In the genomic region with DNA sequence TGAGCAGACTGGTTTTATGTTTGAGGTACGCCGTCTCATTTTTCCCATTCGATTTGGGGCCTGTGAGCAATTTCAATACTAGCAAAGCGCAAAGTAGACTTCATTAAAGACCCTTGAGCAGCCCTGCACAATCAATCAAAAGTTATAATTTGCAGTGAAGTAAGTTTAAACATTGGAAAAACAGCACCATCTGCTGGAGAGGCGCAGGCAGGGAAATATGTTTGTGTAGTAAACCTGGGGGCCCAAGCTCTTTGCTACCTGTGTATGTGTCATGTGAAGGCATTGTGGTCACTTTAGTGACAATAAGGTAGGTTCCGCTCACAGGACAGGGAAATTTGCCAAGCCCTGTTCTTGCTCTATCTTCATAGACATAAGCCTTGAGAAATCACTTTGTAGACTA, we compare ENCODE assay signal across 10 mouse cellular contexts.
A peak's percentile ranks its signal among the peaks of the same experiment; 100 is the strongest.
DNase-seq lines count a peak whose midpoint lies in the region; ATAC-seq and TF ChIP-seq lines count a peak whose summit lies in the region.
"Had no signal": no experiment of that assay in that cellular context is flagged by ENCODE, and none has a peak within 500 bp of the region (broad histone marks: within the 10 kb centered on the region; RNA-seq: fewer than 3 reads in every experiment).

No protein-coding gene starts in this region.

- H3K9me3 ChIP-seq in heart, embryonic 10.5 days: no peaks in the 10 kb centered on the region
- no peaks in the 10 kb centered on the region for H3K9me3 ChIP-seq in CH12.LX (replicated peaks; ENCODE audit: low read length)
- no peaks in the 10 kb centered on the region for H3K9me3 ChIP-seq in kidney, postnatal 0 days (replicated peaks; ENCODE audit: low read length)
- no peaks in the 10 kb centered on the region for H3K9me3 ChIP-seq in liver, postnatal 0 days (ENCODE audit: low read length)
- no peaks in the 10 kb centered on the region for H3K9me3 ChIP-seq in intestine, embryonic 15.5 days
- H3K9me3 ChIP-seq: G1E; liver, embryonic 15.5 days had no signal

- intact Hi-C loops in heart, adult 2 months (cut with DNase I): loop anchor here (1.0 kb wide), 1 partner anchor 294 kb away; no protein-coding TSS in a partner anchor

- no peaks in the 10 kb centered on the region for H3K36me3 ChIP-seq in heart, adult 2 months (ENCODE audit: control insufficient read depth, insufficient read depth, low read length)
- H3K36me3 ChIP-seq in heart, embryonic 10.5 days: no peaks in the 10 kb centered on the region
- H3K36me3 ChIP-seq in CH12.LX (replicated peaks in 1 of 2; ENCODE audit: control insufficient read depth in 1 of 2, insufficient read depth in 1 of 2, low read length in 1 of 2): no peaks in the 10 kb centered on the region
- no peaks in the 10 kb centered on the region for H3K36me3 ChIP-seq in kidney, postnatal 0 days (ENCODE audit: insufficient read depth, low read length)
- no peaks in the 10 kb centered on the region for H3K36me3 ChIP-seq in liver, postnatal 0 days (replicated peaks; ENCODE audit: insufficient read depth, low read length)
- H3K36me3 ChIP-seq in intestine, embryonic 15.5 days: no peaks in the 10 kb centered on the region
- H3K36me3 ChIP-seq: G1E; liver, embryonic 15.5 days had no signal

- in situ Hi-C loops in CH12.LX (cut with MboI; ENCODE audit: low pct_ligation_motif_present, low pct_unique_long_range_greater_than_20kb, low sequenced_read_pairs): loop anchor here (25.0 kb wide), 1 partner anchor 294 kb away; no protein-coding TSS in a partner anchor

- DNase-seq in heart, adult 2 months: peak in 1 of 2 experiments; percentile 3
- DNase-seq in heart, embryonic 10.5 days (ENCODE audit: low spot score): no peak
- peak; percentile 33 for DNase-seq in CH12.LX (ENCODE audit: extremely low read depth)
- peak; percentile 57 to 61 for DNase-seq in cerebellum, postnatal 14 days
- DNase-seq in kidney, postnatal 0 days (ENCODE audit: low spot score): peak; percentile 75
- DNase-seq in liver, postnatal 0 days: no peak
- no peak for DNase-seq in B cell, adult 2 months

- 70% methylated on average over 6 of the region's 6 CpGs for WGBS in heart, adult 2 months
- WGBS in heart, embryonic 10.5 days: 71% methylated on average over 6 of the region's 6 CpGs
- WGBS in kidney, postnatal 0 days: 60% methylated on average over 6 of the region's 6 CpGs
- WGBS in liver, postnatal 0 days (ENCODE audit: insufficient replicate concordance): 70% methylated on average over 6 of the region's 6 CpGs
- 77% methylated on average over 6 of the region's 6 CpGs for WGBS in intestine, embryonic 15.5 days

- no peaks in the 10 kb centered on the region for H3K27me3 ChIP-seq in heart, adult 2 months (ENCODE audit: control insufficient read depth, insufficient read depth, low read length)
- no peaks in the 10 kb centered on the region for H3K27me3 ChIP-seq in heart, embryonic 10.5 days (ENCODE audit: insufficient read depth, poor library complexity, severe bottlenecking)
- no peaks in the 10 kb centered on the region for H3K27me3 ChIP-seq in CH12.LX (replicated peaks)
- H3K27me3 ChIP-seq in kidney, postnatal 0 days (ENCODE audit: insufficient read depth, low read length): no peaks in the 10 kb centered on the region
- no peaks in the 10 kb centered on the region for H3K27me3 ChIP-seq in liver, postnatal 0 days (ENCODE audit: insufficient read depth, low read length)
- no peaks in the 10 kb centered on the region for H3K27me3 ChIP-seq in intestine, embryonic 15.5 days (replicated peaks)
- H3K27me3 ChIP-seq: liver, embryonic 15.5 days had no signal

- H3K4me1 ChIP-seq in heart, adult 2 months (ENCODE audit: control insufficient read depth, insufficient read depth, low read length): no peaks in the 10 kb centered on the region
- no peaks in the 10 kb centered on the region for H3K4me1 ChIP-seq in heart, embryonic 10.5 days
- no peaks in the 10 kb centered on the region for H3K4me1 ChIP-seq in CH12.LX (ENCODE audit: control insufficient read depth in 1 of 2, insufficient read depth in 2 of 2)
- H3K4me1 ChIP-seq in kidney, postnatal 0 days (replicated peaks; ENCODE audit: insufficient read depth, low read length): no peaks in the 10 kb centered on the region
- no peaks in the 10 kb centered on the region for H3K4me1 ChIP-seq in liver, postnatal 0 days (ENCODE audit: insufficient read depth)
- no peaks in the 10 kb centered on the region for H3K4me1 ChIP-seq in intestine, embryonic 15.5 days (replicated peaks)
- H3K4me1 ChIP-seq: liver, embryonic 15.5 days had no signal

- no peak for ATAC-seq in kidney, postnatal 0 days (replicated peaks; ENCODE audit: low FRiP score, low read depth)
- ATAC-seq in liver, postnatal 0 days: no peak
- ATAC-seq in intestine, embryonic 15.5 days: no peak

- peak; percentile 76 for TF ChIP-seq CTCF in heart, adult 2 months (IDR thresholded peaks at IDR 0.05)
- peak in 1 of 2 experiments; percentile 74; a peak in 3 of 4 replicates for TF ChIP-seq CTCF in CH12.LX (conservative IDR thresholded peaks at IDR 0.05 in 1 of 2, IDR thresholded peaks at IDR 0.05 in 1 of 2; ENCODE audit: low read depth in 2 of 2, low read length in 2 of 2)
- peak; percentile 82 for TF ChIP-seq CTCF in kidney, postnatal 0 days (IDR thresholded peaks at IDR 0.05; ENCODE audit: low read depth)
- TF ChIP-seq CTCF in liver, postnatal 0 days (IDR thresholded peaks at IDR 0.05; ENCODE audit: low read depth): peak; percentile 50

- no peak overlapping the region for H3K4me2 ChIP-seq in CH12.LX (ENCODE audit: insufficient read depth, low read depth, poor library complexity, severe bottlenecking)
- H3K4me2 ChIP-seq in kidney, postnatal 0 days (ENCODE audit: low read length): peak overlapping the region; percentile 19; the same call in 1 of the 2 replicates
- no peak overlapping the region for H3K4me2 ChIP-seq in liver, postnatal 0 days (ENCODE audit: low read depth, low read length)
- H3K4me2 ChIP-seq in intestine, embryonic 15.5 days (replicated peaks): no peak overlapping the region
- H3K4me2 ChIP-seq: liver, embryonic 15.5 days had no signal

- dilution Hi-C loops in CH12.LX (cut with MboI; ENCODE audit: extremely low pct_ligation_motif_present, extremely low pct_unique_long_range_greater_than_20kb, low sequenced_read_pairs): no loop called here

- H3K4me3 ChIP-seq in heart, adult 2 months: no peak overlapping the region
- no peak overlapping the region for H3K4me3 ChIP-seq in heart, embryonic 10.5 days
- no peak overlapping the region for H3K4me3 ChIP-seq in CH12.LX (replicated peaks in 1 of 3; ENCODE audit: low read depth in 2 of 3, low read length in 2 of 3, poor library complexity in 1 of 3)
- no peak overlapping the region for H3K4me3 ChIP-seq in kidney, postnatal 0 days (replicated peaks; ENCODE audit: low read depth, low read length)
- no peak overlapping the region for H3K4me3 ChIP-seq in liver, postnatal 0 days (ENCODE audit: low read depth, low read length)
- H3K4me3 ChIP-seq in intestine, embryonic 15.5 days (replicated peaks): no peak overlapping the region
- H3K4me3 ChIP-seq: liver, embryonic 15.5 days had no signal

- no peak for TF ChIP-seq EP300 in heart, adult 2 months (IDR thresholded peaks at IDR 0.05; ENCODE audit: insufficient read depth, low read depth, low read length)
- TF ChIP-seq EP300 in CH12.LX (IDR thresholded peaks at IDR 0.05; ENCODE audit: low read length): no peak
- no peak for TF ChIP-seq EP300 in liver, postnatal 0 days (IDR thresholded peaks at IDR 0.05; ENCODE audit: low read depth)

- H3K9ac ChIP-seq in heart, adult 2 months (ENCODE audit: low read depth, low read length): no peak overlapping the region
- no peak overlapping the region for H3K9ac ChIP-seq in CH12.LX (ENCODE audit: insufficient read depth, low read depth)
- no peak overlapping the region for H3K9ac ChIP-seq in kidney, postnatal 0 days (ENCODE audit: low read depth, low read length)
- no peak overlapping the region for H3K9ac ChIP-seq in liver, postnatal 0 days (replicated peaks)
- H3K9ac ChIP-seq in intestine, embryonic 15.5 days: no peak overlapping the region
- H3K9ac ChIP-seq: liver, embryonic 15.5 days had no signal

- H3K79me2 ChIP-seq in heart, adult 2 months (replicated peaks; ENCODE audit: control insufficient read depth, insufficient read depth, low read length): no peaks in the 10 kb centered on the region
- H3K79me2 ChIP-seq in CH12.LX (replicated peaks; ENCODE audit: control insufficient read depth, extremely low read depth, insufficient read depth, poor library complexity, severe bottlenecking): no peaks in the 10 kb centered on the region

- no peak overlapping the region for H3K27ac ChIP-seq in heart, adult 2 months
- H3K27ac ChIP-seq in heart, embryonic 10.5 days: no peak overlapping the region
- H3K27ac ChIP-seq in CH12.LX (ENCODE audit: insufficient read depth, low read depth): no peak overlapping the region
- H3K27ac ChIP-seq in kidney, postnatal 0 days: no peak overlapping the region
- H3K27ac ChIP-seq in liver, postnatal 0 days (ENCODE audit: low read depth): no peak overlapping the region
- H3K27ac ChIP-seq in intestine, embryonic 15.5 days: no peak overlapping the region
- H3K27ac ChIP-seq: liver, embryonic 15.5 days had no signal

- TF ChIP-seq RAD21 in CH12.LX (IDR thresholded peaks at IDR 0.05; ENCODE audit: low read depth, low read length): peak; percentile 71

- no peak for TF ChIP-seq POLR2A in heart, adult 2 months (IDR thresholded peaks at IDR 0.05; ENCODE audit: insufficient read depth, low read depth, low read length)
- no peak for TF ChIP-seq POLR2A in CH12.LX (IDR thresholded peaks at IDR 0.05; ENCODE audit: low read depth, low read length)

TF ChIP-seq in CH12.LX, 34 proteins besides CTCF, POLR2A, EP300 and RAD21:
- TF ChIP-seq JUN (IDR thresholded peaks at IDR 0.05; ENCODE audit: insufficient read depth, low read depth, low read length): no peak
- TF ChIP-seq ZC3H11A (IDR thresholded peaks at IDR 0.05; ENCODE audit: low read depth, low read length): peak; percentile 64; the same call in 1 of the 2 replicates
- peak; percentile 78 for TF ChIP-seq SMC3 (IDR thresholded peaks at IDR 0.05; ENCODE audit: low read depth, low read length)

Comparison
In these comparisons a context has a peak if more than half of its experiments do, and no peak if none do; other contexts are left out.
1. DNase-seq: peak in CH12.LX (single experiment), cerebellum, postnatal 14 days (2 of 2) and kidney, postnatal 0 days (single experiment); none in heart, embryonic 10.5 days (single experiment), liver, postnatal 0 days (single experiment) and B cell, adult 2 months (0 of 2).